Mouse (Mus musculus) adrenal gland, postnatal 10 days (tissue): ENCODE measurements around the gene Tldc2. TPM values are rescaled to one million over a fixed set of nuclear protein-coding genes. Genes with fewer than 3 reads are reported as not detected.

Experiments used
- DNase-seq: peaks from one replicate; pipeline ENCODE4 v3.0.0; 2021; ENCODE audit warnings: mixed read lengths
- long read RNA-seq, 2 experiments: library from polyadenylated mRNA; stranded (forward); transcript quantifications; one replicate each; pipeline ENCODE4 v2.0.0; 2021
- total RNA-seq, 2 experiments: library from RNA; stranded (reverse); gene quantifications; 2 replicates each; pipeline ENCODE4 v1.2.3; 2021

Tldc2 gene
- total RNA-seq, result not detected
- long read RNA-seq, experiment 1, result 0 reads
- long read RNA-seq, experiment 2, result 0 reads

DNA sequence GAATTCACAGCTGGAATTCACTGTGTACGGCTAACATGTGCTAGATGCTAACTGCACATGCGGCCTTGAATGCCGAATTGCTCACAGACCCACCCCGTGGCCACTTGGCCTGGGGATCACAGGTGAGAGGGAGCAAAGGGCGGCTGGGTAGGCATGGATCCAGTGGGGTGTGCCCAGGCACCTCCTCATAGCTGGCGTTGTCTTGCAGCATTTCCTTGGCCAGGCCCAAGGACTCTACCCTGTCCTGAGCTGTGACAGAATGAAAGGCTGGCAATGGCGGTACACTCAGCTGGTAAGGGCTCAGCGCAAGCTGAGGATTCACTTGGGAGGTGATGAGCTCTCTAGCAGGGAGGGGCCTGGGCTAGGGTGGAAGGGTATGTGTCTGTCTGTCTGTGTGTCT is at the start of gene Tldc2:
Tldc2 (plus strand) TSS at position 260 of the 400 bp plus-strand sequence.
- no peak for DNase-seq

DNA sequence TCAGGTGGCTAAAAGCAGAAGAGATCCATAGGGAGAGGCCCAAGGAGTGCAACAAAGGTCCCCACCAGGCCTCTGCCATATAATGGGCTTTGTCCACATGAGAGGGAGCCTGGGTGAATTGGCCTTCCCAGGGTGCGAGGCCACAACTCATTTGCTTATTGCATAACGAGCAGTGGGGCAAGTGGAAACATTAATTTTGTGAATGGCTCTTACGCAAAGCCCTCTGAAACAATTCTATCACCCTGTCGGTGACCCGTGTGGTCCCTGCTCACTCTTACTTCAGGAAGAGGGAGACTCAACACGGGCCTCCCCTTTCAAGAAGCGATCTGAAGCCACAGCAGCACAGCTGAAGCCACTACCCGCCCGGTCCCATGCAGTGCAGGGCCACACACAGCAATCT is 49.6 kb upstream of the Tldc2 start:
- no peak for DNase-seq

DNA sequence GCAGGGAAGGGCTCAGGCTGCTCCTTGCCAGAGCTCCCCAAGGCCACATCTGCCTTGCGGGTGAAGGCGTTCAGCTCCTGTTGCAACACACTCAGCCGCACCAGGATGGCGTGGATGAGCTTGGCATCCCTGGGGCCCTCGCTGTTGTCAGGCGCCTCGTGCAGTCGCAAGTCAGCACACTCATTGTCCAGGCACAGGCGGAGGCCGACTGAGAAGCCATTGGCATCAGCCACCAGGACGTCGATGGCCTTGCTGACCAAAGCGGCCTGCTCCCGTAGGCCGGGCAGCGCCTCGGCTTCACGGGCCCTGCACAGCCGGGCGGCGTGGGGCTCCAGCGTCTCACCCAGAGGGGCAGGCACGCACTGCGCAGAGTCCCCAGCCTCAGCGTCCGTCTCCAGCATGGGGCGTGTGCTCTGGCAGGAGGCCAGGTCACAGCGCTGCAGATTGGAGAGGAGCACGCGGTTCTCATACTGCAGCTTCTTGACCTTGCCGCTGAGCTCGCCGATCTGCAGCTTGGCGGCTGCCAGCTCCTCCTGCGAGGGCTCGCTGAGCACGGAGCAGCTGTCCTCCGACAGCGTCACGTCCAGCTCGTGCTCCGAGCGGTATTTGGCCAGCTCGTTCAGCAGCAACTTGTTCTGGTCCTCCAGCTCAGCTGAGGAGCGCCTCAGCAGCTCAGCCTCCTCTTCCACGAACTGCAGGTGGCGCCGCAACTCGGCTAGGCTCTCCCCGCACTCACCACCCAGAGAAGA is 46.8 kb upstream of the Tldc2 start:
- DNase-seq, result peak; percentile 56

DNA sequence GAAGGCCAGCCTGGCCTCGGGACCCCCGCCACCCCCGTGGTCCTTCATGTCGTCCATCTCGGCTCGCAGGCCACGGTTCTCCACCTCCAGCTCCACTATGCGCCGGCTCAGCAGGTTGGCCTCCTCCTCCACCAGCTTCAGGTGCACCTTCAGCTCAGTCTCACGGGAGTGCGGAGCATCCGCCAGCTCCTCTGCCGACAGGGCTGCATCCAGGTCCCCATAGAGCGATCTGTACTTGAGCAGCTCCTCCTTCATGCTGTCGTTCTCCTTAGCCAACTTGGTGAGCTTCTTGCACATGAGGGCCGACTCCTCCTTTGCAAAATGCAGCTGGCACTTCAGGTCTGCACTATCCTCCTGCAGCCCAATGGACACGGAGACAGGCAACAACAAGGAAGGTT is 46.2 kb upstream of the Tldc2 start:
- DNase-seq, result no peak

DNA sequence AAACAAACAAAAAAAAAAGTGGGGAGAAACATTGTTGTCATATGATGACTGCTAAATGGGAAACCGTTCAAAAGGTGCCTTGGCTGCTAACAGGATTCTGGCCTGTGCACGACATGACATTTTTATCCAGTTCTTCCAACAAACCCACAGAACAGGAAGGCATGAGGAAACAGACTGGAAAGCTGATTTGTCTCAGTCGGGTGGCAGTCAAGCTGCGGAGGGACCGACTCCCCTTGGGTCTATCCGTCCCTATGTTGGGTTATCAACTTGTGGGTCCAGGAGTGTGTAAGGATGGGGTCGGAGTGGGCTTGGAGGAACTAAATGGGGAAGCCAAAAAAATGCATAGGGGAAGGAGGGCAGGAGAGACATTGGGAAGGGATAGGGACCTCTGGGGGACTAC is 45.4 kb upstream of the Tldc2 start:
- no peak for DNase-seq

DNA sequence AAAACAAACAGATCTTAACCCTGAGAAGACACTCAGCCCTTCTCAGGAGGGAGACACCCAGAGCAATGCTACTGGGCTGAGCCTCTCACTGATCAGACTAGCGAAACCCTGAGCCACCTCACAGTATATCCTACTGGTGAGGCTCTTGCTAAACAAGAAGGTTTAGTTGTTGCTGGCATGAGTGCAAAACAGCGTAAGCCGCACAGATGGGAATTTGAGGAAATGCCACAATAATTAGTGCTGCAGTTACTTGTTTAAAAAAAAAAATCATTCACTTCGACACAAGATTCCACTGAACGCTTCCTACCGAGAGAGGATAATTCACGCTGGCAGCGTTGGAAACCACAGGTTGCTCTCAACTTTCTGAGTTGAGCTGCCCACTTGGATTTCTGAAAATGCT is 43.3 kb upstream of the Tldc2 start:
- no peak for DNase-seq

DNA sequence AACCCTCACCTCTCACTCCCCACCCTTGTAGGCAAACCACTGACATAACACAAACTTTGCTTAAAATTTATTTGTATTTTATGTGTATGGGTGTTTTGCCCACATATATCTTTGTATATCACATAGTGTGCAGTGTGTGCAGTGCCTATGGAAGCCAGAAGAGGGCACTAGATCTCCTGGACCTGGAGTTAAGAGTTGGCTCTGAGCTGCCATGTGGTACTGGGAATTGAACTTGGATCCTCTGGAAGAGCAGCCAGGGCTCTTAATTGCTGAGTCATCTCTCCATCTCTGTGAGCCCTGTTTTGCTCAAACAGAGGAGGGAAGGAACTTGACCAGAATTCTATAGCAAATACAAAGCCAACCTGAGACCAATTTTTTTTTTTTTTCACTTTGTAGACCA is 42.9 kb upstream of the Tldc2 start:
- DNase-seq, result no peak

DNA sequence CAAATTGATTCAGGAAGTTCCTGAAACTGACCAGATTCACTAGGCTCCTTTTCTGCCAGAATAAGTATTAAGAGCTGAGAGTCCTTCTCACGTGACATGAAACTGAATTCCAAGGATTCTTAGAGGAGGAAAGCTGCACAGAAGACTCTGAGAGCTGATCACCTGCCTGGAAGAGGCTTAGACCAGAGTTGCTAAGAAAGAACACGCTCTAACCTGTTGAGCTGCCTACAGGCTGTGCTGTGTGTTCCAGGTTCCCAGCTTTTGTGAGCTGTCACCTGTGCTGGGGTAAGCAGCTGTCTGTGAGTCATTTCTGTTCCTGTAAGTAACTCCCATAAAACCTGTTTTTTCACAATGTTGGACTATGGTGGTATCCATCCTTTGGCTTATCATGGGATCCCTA is 40.9 kb upstream of the Tldc2 start:
- DNase-seq, result no peak

DNA sequence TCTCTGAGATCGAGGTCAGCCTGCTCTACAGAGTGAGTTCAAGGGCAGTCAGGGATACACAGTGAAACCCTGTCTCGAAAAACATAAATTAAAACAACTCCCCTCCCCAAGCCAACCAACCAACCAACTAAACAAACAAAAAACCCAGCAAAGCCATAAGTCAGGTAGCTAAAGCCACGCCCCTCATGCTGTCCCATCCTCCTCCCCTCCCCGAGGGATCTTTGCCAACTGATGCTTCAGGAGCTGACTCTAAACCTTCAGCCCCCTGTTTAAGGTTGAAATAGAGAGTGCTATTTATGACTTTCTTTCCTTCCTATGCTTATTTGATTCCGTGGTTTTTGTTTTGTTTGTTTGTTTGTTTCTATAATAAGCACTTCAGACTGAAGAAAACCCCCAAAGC is 39.9 kb upstream of the Tldc2 start:
- DNase-seq, result no peak

DNA sequence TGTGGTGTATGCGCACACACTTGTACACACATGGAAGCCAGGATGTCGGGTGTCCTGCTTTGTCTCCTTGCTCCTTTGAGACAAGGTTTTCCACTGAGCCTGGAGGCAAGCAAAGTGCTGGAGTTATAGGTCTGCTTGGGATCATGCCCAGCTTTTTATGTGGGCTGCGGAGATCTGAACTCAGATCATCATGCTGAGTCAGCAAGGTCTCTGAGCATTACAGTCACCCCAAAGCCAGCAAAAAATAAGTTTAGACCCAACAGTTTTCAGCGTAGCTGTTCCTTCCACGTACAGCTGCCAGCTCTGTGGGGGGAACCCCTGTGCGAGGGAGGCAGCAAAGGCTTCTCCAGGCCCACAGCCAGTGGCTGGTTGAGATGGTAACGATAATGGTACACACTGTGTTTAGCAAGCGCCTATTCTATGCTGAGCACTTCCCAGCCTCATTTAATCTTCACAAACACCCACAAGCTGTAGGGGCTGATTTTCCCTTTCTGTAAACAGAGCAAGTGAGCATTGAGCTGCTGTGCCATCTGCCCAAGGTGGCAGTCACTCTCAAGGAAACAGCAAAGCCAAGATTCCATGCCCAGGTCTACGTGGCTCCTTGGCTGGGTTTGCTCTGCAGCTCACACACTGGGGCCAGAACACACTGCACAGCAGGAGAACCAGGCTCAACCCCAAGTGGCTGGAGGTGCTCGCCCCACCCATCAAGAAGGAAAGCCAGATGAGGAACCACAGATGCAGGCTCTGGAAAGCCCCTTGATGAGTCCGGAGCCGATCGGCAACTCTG is 38.3 kb upstream of the Tldc2 start:
- no peak for DNase-seq

DNA sequence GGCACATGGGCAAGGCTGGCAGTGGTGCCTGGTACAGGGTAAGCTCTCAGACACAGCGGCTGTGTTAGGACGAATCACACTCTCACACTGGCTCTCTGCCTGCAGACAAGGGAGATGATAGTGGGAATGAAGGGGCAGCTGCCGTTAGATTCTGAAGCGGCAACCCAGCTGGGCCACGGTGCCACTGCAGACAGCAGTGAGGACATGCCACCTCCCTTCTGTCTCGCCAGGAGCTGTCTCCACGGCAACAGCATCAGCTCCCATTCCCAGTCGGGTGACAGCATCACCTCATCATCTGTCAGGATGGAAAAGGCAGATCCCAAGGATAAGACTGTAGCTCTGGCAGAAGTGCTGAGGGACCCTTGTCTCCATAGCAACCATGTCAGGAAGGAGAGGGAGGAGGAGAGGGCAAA is 37.0 kb upstream of the Tldc2 start:
- no peak for DNase-seq

DNA sequence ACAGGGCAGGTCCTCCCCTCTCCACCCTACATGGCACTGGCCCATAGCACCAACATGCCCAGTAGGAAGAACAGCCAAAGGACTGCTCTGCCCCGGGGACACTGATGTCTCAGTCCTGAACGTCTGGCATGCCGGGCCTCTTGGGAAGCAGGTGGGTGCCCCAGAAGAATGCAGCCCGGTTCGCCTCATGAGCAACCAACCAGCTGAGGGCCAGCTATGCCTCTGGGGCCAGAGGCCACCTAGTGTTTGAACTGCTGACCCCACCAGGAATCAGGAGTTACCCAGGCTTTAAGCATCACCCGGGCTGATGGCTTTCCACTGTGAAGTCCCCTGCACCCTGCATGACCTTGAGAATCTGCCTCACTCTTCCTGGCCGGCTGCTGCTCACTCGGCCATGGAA is 34.4 kb upstream of the Tldc2 start:
- DNase-seq, result peak; percentile 37

DNA sequence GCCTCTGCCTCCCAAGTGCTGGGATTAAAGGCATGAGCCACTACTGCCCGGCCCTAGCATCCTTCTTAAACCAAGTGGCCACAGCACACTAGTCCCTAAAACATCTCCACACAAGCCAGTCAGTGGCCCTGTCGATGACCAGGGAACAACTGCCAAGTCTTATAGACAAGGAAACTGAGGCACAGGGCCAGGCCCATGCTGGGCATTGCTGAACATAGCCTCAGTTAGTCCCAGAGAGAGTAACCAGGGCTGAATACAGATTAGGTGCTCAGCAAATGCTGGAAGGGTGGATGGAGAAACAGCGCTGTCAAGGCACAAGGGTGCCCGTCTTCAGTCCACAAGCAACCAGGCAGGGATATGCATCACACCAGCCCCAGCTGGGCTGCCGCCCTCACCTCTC is 33.7 kb upstream of the Tldc2 start:
- no peak for DNase-seq

DNA sequence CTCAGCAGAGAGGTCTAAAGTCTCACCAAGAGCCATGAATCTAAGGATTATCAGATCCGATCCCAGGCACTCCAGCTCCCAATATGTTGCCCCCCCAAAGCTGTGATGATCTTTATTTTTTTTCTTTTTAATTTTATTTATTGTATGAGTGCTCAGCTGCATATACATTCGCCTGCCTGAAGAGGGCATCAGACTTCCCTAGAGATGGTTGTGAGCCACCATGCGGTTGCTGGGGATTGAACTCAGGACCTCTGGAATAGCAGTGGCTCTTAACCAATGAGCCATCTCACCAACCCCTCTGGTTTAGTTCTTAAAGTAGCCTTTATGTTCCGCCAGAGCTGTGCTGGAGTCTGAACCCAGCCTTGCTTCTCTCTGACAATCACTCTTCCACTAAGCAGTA is 33.1 kb upstream of the Tldc2 start:
- DNase-seq, result no peak

DNA sequence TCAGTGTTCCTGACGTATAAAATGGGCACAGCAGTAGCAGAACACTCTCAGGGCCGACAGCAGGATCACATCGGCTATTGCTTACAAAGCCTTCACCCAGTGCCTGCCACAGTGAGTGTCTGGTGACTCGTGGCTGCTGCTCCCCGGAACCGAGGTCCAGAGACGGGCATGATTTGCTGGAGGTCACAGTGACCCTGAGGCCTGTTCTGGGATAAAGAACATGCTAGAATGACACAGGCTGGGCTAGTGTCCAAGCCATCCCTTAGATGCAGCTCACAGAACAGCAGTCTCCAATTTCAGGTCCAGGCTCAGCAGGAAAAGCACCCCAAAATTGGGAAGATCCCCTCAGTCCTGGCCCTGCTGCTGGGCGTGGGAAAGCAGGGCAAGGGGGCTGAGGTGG is 32.6 kb upstream of the Tldc2 start:
- DNase-seq, result peak; percentile 85

DNA sequence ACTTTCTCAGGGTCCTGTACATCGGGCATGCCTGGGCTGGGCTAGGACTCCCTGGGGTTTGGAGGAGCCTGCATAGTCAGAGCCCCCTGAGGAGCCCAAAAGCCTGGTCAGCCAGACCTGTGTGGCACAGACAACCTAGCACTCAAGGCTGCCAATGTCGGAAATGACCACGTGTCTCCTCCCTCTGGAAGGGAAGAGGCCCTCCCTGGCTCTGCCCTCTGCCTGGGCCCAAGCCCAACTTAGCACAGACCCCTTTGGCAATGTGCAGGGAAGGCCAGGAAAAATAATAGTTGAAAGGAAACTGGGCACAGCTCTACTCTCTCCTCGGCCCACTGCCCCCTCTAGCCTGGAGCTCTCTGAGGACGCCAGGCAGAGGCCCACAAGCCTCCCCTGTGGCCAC is 32.0 kb upstream of the Tldc2 start:
- DNase-seq, result peak; percentile 82

DNA sequence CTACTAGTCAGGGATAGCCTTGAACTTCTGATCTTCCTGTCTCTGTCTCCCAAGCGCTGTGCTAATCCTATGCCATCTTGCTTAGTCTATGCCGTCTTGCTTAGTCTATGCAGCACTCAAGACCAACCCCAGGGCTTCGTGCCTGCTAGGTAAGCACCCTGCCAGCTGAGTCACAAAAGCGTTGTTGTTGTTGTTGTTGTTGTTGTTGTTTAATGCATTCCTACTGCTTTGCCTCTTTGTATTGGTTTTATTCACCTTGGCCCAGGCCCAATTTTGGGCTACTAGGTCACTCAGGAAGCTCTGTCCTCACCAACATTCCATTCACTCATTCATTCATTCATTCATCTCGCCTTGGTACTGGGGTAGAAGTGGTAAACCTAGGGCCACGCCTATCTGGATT is 31.1 kb upstream of the Tldc2 start:
- DNase-seq, result peak; percentile 28

DNA sequence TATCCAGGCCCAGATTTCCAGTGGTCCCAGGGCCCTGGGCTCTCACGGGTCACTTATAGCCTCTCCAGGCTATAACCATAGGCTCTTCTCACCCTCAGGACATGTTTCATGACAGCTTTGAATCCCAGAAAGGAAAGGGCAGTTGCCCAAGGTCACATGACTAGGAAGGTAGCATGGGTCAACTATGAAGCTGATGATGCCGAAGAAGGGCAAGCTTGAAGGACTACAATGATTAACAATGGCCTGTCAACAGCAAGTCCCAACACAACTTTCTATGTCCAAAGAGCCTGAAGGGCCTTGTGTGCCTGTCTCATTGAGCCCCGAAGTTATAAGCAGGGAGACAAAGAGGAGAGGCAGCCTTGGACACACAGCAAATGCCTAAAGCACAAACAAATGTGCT is 29.7 kb upstream of the Tldc2 start:
- peak; percentile 16 for DNase-seq

DNA sequence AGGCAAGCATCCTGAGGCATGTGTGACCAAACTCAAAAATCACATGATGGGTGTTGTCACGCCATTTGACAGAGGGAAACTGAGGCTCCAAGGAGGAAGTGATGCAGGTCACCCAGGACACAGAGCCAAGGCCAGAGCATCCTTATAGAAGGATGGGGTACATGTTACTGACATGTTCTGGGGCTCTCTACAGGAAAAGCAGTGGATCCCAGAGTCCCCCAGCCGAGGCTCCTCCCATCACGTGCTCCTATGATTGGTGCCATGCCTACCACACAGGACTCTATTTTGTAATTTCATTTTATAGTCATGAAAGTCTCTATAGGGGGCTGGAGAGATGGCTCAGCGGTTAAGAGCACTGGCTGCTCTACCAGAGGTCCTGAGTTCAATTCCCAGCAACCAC is 29.1 kb upstream of the Tldc2 start:
- DNase-seq, result no peak

DNA sequence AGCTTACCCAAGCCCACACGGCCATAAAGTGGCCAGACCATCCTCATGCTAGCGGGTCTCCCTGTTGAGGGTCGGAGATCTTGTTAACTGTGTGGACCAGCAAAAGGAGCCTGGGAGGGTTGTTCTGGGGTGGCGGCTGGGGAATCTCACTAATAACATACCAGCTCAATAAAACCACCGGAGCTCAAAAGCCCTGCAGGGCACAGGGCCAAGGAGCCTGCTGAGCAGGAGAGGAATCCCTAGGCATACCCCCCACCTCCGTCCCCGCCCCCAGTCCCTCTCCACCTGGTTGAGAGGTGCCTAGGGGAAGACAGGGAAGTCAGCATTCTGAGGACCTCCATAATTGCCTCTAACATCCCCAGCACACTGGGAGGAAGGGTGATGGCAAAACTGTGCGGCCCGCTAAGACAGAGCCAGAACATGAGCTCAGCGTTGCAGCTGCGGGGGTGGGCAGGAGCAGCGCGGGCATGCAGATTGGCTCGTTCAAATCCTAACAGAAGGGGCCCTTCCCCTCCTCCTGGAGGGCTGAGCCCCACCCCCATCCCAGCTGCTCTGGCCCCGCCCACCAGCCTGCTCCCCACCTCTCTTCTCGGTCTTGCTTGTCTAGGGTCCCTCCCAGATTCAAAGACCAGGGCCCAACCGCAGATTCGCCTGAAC is 28.4 kb upstream of the Tldc2 start:
- DNase-seq, result peak; percentile 68

DNA sequence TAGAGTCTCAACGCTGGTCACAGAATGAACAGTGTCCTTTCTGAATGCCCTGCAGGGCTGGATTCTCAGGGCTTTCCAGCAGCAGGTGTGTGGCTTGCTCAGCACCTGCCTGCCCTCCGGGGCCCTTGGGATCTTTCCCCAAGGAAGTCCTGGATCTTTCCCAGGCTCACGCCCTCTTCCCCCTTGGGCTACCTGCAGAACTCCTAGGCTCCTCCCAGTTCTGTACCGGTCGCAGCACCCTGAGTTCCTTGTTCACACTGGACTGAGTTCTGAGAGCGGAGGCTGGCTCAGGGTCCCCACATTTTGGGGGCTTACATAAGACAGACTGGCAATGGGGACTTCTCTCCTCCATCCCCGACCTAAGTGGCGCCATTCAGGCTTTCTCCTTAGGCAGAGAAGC is 27.7 kb upstream of the Tldc2 start:
- DNase-seq, result no peak

DNA sequence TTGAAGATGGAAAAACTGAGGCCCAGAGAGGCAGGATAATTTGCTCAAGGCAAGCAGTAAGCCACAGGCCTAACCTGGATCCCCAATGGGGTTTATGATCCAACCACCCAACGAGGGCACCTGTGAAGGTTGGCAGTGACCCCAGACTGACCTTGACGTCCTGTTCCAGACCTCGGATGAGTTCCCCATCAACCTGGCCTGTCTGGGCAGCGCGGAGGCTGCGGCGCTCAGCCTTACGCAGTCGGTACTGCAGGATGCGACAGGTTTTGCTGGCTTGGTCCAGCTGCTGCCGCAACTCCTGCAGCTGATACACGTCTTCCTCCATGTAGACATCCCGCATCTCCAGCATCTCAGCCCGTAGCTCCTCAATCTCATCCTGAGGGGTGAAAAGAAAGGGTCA is 26.8 kb upstream of the Tldc2 start:
- DNase-seq, result no peak

DNA sequence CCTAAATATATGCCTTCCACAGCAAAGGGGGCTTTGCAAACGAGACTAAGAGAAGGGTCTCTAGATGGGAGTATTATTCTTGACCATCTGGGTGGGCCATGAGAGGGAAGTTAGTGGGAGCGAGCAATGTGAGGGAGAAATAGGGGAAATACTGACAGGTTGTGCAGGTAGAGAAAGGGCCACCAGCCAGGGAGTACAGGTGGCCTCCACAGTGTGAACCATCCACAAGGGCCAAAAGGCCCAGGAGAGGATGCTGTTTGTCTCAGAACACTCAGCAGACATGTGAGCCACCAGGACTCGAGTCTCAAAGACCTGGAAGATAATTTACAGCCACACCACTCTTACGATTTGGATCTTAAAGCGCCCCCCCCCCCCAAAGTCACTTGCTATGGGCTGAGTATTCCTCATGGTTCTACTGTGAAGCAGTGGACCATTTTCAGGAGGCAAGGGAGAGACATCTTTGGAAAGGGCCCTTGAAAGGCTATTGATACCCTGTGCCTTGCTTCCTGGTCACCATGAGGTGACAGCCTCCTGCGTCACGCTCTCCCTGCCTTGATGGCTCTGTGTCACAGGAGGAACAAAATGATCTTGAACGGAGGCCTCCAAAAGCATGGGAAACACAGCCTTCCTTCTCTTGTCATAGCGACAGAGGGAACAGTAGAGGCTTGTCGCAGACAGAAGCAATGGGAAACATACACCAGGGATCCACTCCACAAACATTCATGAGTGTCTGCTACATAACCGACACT is 26.1 kb upstream of the Tldc2 start:
- no peak for DNase-seq
